Mouse (Mus musculus) erythroblast, embryonic 14.5 days (primary cell): ENCODE measurements around the gene Wnt7b. TPM values are rescaled to one million over a fixed set of nuclear protein-coding genes. Genes with fewer than 3 reads are reported as not detected.

Experiments
- H3K27me3 ChIP-seq: 2 replicates; pipeline ENCODE4 v1.6.1; 2012; ENCODE audit warnings: inconsistent platforms; ENCODE audit not compliant: control insufficient read depth
- H3K36me3 ChIP-seq: 2 replicates; pipeline ENCODE4 v1.6.1; 2012; ENCODE audit warnings: mild to moderate bottlenecking, inconsistent platforms; ENCODE audit not compliant: control insufficient read depth
- H3K4me1 ChIP-seq: 2 replicates; pipeline ENCODE4 v1.6.1; 2012; ENCODE audit warnings: inconsistent platforms; ENCODE audit not compliant: control insufficient read depth
- H3K4me3 ChIP-seq: replicated peaks from 2 replicates; pipeline ENCODE3; 2012; ENCODE audit warnings: moderate library complexity, mild to moderate bottlenecking, inconsistent platforms
- H3K9me3 ChIP-seq: 2 replicates; pipeline ENCODE4 v1.6.1; 2012; ENCODE audit warnings: low read length, inconsistent platforms, mixed read lengths; ENCODE audit not compliant: control insufficient read depth
- GATA1 ChIP-seq: IDR thresholded peaks from 2 replicates; pipeline ENCODE4 v1.6.1; 2012; ENCODE audit warnings: low read length, inconsistent platforms, mixed read lengths
- TAL1 ChIP-seq: IDR thresholded peaks from 3 replicates; pipeline ENCODE4 v1.6.1; 2012; ENCODE audit warnings: low read length, inconsistent platforms, mixed read lengths
- polyA plus RNA-seq: library from polyadenylated mRNA; stranded (reverse); fragments of >175 nt; gene quantifications from 2 replicates; pipeline ENCODE4 v1.2.3, GENCODE M21; 2012

The Wnt7b gene
- polyA plus RNA-seq, 1 experiment = not detected

- Histone ChIP-seq H3K9me3 (no peaks in the 10 kb centered on the region; the same call in 1 of the 2 replicates), H3K4me3 (no peak overlapping the region), H3K27me3 (peaks cover 83% of the 10 kb centered on the region), H3K4me1 (no peaks in the 10 kb centered on the region), H3K36me3 (no peaks in the 10 kb centered on the region)
- TF ChIP-seq TAL1 (no peak), GATA1 (no peak)
Measured at GRCm38 (mm10) chr15:85576511-85577440, 5.5 kb downstream of the Wnt7b start.

GRCm38 (mm10) chr15:85576110-85576509 is 6.2 kb downstream of the Wnt7b start:
- TF ChIP-seq TAL1 = no peak
- no peak for TF ChIP-seq GATA1
- H3K27me3 ChIP-seq = peaks cover 76% of the 10 kb centered on the region
- H3K4me3 ChIP-seq = no peak overlapping the region
- no peaks in the 10 kb centered on the region; the same call in 1 of the 2 replicates for H3K9me3 ChIP-seq
- H3K36me3 ChIP-seq = no peaks in the 10 kb centered on the region
- no peaks in the 10 kb centered on the region for H3K4me1 ChIP-seq

- TF ChIP-seq TAL1 (no peak), GATA1 (no peak)
- Histone ChIP-seq H3K27me3 (peaks cover 60% of the 10 kb centered on the region), H3K4me3 (no peak overlapping the region), H3K36me3 (no peaks in the 10 kb centered on the region), H3K9me3 (no peaks in the 10 kb centered on the region; the same call in 1 of the 2 replicates), H3K4me1 (no peaks in the 10 kb centered on the region)
Measured at GRCm38 (mm10) chr15:85574558-85574957, 7.7 kb downstream of the Wnt7b start.

- no peak for TF ChIP-seq TAL1
- TF ChIP-seq GATA1 = no peak
- Histone ChIP-seq H3K4me3 (no peak overlapping the region), H3K36me3 (no peaks in the 10 kb centered on the region), H3K4me1 (no peaks in the 10 kb centered on the region), H3K9me3 (no peaks in the 10 kb centered on the region; the same call in 1 of the 2 replicates), H3K27me3 (peaks cover 56% of the 10 kb centered on the region)
Measured at GRCm38 (mm10) chr15:85574086-85574485, 8.2 kb downstream of the Wnt7b start.

GRCm38 (mm10) chr15:85572619-85573254 is 9.5 kb downstream of the Wnt7b start:
- Histone ChIP-seq H3K4me3 (no peak overlapping the region), H3K4me1 (no peaks in the 10 kb centered on the region), H3K36me3 (no peaks in the 10 kb centered on the region), H3K27me3 (peaks cover 42% of the 10 kb centered on the region), H3K9me3 (no peaks in the 10 kb centered on the region; the same call in 1 of the 2 replicates)
- no peak for TF ChIP-seq GATA1
- no peak for TF ChIP-seq TAL1

- H3K27me3 ChIP-seq = peaks cover 17% of the 10 kb centered on the region
- H3K36me3 ChIP-seq = no peaks in the 10 kb centered on the region
- H3K4me3 ChIP-seq = no peak overlapping the region
- H3K9me3 ChIP-seq = no peaks in the 10 kb centered on the region
- no peaks in the 10 kb centered on the region for H3K4me1 ChIP-seq
- TF ChIP-seq GATA1 (no peak), TAL1 (no peak)
Measured at GRCm38 (mm10) chr15:85569995-85570734, 12.1 kb downstream of the Wnt7b start.

GRCm38 (mm10) chr15:85569167-85569797 is 13.0 kb downstream of the Wnt7b start:
- TF ChIP-seq TAL1 (no peak), GATA1 (no peak)
- Histone ChIP-seq H3K9me3 (no peaks in the 10 kb centered on the region), H3K36me3 (no peaks in the 10 kb centered on the region), H3K4me1 (no peaks in the 10 kb centered on the region), H3K27me3 (peaks cover 8% of the 10 kb centered on the region), H3K4me3 (no peak overlapping the region)

- Histone ChIP-seq H3K4me3 (no peak overlapping the region), H3K9me3 (no peaks in the 10 kb centered on the region), H3K27me3 (peaks cover 5% of the 10 kb centered on the region), H3K36me3 (no peaks in the 10 kb centered on the region), H3K4me1 (no peaks in the 10 kb centered on the region)
- TF ChIP-seq GATA1 (no peak), TAL1 (no peak)
Measured at GRCm38 (mm10) chr15:85568402-85568801, 13.9 kb downstream of the Wnt7b start.
